Mouse (Mus musculus): ENCODE measurements around the gene Gm42957. TPM values are rescaled to one million over a fixed set of nuclear protein-coding genes. Genes with fewer than 3 reads are reported as not detected.
"Not testable (repeated sequence)": the region's sequence is repeated elsewhere in the genome, so short reads cannot be mapped to it uniquely, and the experiment has no call there.

Gm42957 gene
- total RNA-seq, 2 experiments from 2014 or later: 0.33 to 0.46 TPM

GRCm38 (mm10) chr3:96623201-96623600, 12.1 kb upstream of the Gm42957 start:
- DNase-seq: no peak

GRCm38 (mm10) chr3:96629729-96630600, 5.3 kb upstream of the Gm42957 start, which contains the start of gene Rbm8a:
Gene Rbm8a (plus strand): TSS chr3:96629933.
- peak; percentile 95 to 96 for DNase-seq

- DNase-seq: no peak
Measured at GRCm38 (mm10) chr3:96632058-96632457, 3.2 kb upstream of the Gm42957 start.

- DNase-seq: no peak
Measured at GRCm38 (mm10) chr3:96634015-96634414, 1.3 kb upstream of the Gm42957 start.

- DNase-seq: no peak
Measured at GRCm38 (mm10) chr3:96635906-96636305, 632 bp downstream of the Gm42957 start.

- DNase-seq: no peak
Measured at GRCm38 (mm10) chr3:96636448-96636847, 1.2 kb downstream of the Gm42957 start.

DNA sequence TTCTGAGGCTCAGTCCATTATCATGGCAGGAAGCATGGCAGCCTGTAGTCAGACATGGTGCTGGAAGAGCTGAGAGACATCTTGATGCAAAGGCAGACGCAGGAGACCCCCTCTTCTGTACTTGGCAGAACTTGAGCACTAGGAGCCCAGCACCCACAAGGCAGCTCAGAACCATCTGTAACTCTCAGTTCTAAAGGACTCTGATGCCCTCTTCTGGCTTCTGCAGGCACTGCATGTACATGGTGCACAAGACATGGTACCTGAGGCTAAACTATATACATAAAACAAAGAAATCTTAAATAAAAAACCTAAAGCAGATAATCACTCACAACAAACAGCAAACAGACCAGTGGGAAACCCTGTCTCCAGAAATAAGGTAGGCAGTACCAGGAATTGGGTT, 3.9 kb downstream of the Gm42957 start:
- peak; percentile 70 to 80 for DNase-seq

- DNase-seq: peak; percentile 27 to 58
Measured at GRCm38 (mm10) chr3:96645018-96645649, 9.9 kb downstream of the Gm42957 start, which contains the start of gene Itga10. Gene Itga10 (plus strand): TSS chr3:96645584.

DNA sequence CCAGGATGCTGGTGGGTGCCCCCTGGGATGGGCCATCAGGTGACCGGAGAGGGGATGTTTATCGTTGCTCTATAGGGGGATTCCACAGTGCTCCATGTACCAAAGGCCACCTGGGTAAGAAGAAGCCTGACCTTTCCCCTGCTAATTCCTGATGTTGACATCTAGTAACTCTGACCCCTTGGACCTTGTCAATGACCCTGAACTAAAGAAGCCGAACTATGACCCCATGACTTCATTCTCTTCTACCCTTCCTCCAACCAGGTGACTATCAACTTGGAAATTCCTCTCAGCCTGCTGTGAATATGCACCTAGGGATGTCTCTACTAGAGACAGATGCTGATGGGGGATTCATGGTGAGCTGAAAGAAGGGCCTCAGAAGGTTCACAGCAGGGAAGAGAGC, 12.1 kb downstream of the Gm42957 start:
- DNase-seq: no peak

DNA sequence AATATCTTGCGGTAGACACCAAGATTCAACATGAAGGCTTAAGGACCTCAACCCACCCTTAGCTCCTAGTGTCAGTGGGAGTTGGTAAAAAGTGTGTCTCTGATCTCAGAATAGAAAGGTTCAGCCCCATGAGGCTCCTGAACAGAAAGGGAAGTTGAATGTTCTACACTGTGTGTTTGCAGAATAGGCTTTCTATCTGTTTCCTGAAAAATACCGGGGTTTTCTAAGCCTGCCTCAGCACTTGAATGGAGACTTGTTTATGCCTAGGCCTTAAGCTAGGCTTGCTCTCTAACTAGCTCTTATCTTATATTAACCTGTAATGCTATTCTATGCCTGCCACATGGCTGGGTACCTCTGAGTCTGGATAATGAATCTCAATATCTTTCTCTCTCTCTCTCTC, 25.6 kb downstream of the Gm42957 start:
- no peak for DNase-seq

- DNase-seq: peak in 1 of 2 experiments; percentile 16
Measured at GRCm38 (mm10) chr3:96662731-96663316, 27.6 kb downstream of the Gm42957 start.

GRCm38 (mm10) chr3:96663432-96664239, 28.4 kb downstream of the Gm42957 start:
- DNase-seq: peak; percentile 76 to 85

GRCm38 (mm10) chr3:96665732-96666363, 30.6 kb downstream of the Gm42957 start:
- DNase-seq: not testable (repeated sequence)

- no peak for DNase-seq
Measured at GRCm38 (mm10) chr3:96666916-96667315, 31.6 kb downstream of the Gm42957 start.

- DNase-seq: peak; percentile 44 to 48
Measured at GRCm38 (mm10) chr3:96667316-96667715, 32.0 kb downstream of the Gm42957 start.

DNA sequence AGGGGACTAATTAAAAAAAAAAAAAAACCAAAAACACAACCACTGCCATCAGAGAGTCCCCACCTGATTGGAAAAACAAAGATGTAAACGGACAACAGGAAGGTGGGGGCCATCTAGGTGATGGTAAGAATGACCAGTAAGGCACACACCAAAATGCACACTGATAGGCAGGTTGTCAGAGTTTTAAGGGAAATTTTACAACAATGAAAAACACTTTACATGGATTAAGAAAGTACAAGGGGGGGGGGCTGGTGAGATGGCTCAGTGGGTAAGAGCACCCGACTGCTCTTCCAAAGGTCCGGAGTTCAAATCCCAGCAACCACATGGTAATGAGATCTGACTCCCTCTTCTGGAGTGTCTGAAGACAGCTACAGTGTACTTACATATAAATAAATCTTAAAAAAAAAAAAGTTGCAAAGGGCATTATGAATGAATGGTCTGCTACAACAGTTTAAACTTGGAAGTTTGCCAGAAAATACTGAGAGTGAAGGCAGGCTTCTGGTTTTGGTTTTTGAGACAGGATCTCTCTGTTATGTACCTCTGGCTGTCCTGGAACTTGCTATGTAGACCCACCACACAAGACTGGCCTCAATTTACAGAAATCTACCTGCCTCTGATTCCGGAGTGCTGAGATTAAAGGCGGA, 33.3 kb downstream of the Gm42957 start:
- no peak for DNase-seq

DNA sequence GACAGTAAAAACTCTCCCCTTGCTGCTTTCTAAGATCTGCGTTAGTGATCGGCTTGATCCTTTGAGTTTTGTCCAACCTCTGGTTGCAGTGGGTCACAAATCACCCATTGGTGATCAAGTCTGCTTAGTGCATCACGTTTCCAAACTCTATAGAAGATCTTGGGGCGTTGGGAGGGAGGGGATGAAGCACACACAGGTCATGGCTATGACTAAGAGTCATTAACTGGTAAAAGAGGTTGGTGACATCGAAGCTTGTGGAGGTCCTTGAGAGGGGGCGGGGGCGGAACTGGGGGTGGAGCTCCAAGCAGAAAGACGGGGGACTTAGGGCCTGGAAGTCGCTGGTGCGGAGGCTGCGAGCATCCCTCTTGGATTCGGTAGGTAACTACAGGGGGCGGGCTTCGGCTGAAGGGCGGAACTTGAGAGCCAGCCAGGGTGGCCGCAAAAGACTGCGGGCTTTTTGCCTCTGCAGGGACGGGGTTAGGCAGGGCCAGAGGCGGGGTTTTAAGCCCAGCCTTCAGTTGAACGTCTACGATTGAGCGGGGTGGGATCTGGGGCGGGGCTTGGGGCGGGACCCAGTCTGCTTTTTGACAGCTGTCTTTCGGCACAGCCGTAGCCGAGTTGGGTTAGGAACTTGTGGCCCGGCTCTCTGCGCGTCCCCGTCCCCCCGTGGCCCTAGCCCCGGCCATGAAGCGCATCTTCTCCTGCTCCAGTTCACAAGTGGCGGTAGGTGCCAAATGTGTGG, 34.6 kb downstream of the Gm42957 start, which contains the start of gene Ankrd35:
Ankrd35 (plus strand) TSS at position 405 of the 742 bp plus-strand sequence.
- peak; percentile 83 to 84 for DNase-seq

DNA sequence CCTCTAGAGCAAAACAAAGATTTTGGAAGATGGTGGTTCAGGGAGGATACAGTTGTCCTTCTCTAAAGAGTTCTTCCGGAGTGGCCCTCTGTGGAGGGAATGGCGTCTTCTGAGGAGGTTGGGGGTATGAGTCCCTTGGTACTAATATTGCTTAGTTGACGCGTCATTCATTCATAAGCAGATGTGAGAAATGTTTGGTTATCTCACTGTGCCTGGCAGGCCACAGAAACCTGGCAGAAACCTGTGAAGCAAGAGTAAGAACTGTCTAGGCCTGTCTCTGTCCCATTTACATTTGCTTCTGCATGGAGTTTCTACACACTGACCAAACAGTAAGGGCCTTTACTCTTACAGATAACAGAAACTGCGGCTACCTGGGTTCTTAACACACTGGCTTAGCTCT, 36.2 kb downstream of the Gm42957 start:
- no peak for DNase-seq

DNA sequence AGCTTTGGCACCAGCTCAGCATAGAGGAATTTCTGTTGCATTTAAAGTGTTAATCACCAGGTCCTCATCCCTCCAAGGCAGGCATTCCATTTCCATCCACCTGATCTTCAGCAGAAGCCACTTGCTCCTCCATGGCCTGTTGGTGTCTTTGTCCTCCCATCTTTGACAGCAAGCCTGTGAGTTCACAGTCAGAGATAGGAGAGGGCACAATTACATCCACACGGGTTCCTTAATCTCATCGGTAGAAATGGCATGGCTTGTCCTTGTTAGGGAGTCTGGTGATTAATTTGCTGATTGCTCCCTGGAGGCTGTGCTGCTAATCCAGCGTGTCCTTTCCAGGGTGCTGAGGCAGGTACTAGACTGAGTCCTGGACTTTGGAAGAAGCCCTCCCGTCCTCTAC, 38.2 kb downstream of the Gm42957 start:
- no peak for DNase-seq

DNA sequence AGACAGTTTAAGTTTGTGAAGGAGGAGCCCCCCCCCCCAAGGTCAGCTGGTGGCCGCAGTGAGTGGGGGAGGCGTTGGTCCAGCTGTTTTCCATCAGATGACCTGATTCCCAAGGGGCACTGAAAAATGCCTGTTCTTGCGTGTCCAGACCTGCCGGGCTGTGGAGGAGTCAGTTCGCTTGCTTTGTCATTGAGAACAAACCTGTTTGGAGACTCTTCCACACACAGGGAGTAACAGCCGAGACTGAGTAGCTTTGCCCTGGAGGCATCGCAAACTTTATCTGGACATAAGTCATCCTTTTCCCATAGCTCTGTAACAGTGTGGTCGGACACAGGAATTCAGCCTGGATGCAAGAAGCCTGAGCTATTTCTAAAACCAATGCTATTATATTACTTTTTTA, 39.2 kb downstream of the Gm42957 start:
- DNase-seq: no peak

Data from adrenal gland, postnatal 36 days (tissue).